Mouse (Mus musculus) c-Kit-positive CD71-negative TER-119-negative erythroid progenitor cells, embryonic 14.5 days (primary cell): Measurements from ENCODE around the gene Suclg1.

ENCODE experiments used
- DNase-seq: peaks from one replicate; pipeline ENCODE4 v3.0.0-alpha.2; 2013; ENCODE audit warnings: low read depth

Gene Suclg1

GRCm38 (mm10) chr6:73249851-73250250 is 1.7 kb downstream of the Suclg1 start:
- DNase-seq = no peak

DNA sequence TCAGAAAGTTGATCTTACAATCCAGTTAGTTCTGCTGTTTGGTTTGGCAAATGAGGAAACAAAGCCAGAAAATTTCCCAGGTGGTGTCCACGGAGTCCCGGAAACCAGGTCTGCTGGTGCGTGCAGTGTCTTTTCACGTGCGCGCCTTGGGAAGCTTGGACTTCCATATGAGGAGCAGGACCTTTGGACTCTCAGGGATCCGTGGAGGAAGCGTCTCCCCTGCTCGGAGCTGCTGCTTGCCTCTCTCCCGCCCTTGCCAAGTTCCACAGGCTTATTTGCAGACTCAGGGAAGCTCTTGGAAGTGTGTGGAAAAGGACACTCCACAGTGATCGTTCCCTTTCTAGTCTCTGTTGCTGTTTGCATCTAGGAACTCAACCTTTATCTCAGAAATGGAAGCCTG is 3.2 kb downstream of the Suclg1 start:
- DNase-seq = no peak

DNA sequence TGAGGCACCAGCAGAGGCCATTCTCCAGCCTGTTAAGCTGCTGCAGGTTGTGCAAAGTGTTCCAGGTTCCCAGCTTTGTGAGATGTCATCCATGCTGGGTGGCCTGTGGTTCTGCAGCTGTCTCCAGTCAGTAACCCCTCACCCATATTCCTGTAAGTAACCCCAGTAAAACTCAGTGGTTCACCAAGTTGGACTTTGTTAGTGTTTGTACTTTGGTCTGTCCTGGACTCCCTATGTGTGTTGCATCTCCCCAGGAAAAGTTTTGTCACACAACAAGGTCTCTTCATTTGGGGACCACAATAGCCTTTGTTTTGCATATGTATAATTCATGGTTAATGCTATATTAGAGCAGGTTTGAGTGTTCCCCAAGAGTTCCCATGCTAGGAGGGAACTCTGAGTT is 4.2 kb downstream of the Suclg1 start:
- DNase-seq = no peak

- no peak for DNase-seq
Observed at GRCm38 (mm10) chr6:73253006-73253405, 4.8 kb downstream of the Suclg1 start.

- no peak for DNase-seq
Observed at GRCm38 (mm10) chr6:73253584-73253983, 5.4 kb downstream of the Suclg1 start.

- no peak for DNase-seq
Observed at GRCm38 (mm10) chr6:73254307-73255228, 6.4 kb downstream of the Suclg1 start.

- no peak for DNase-seq
Observed at GRCm38 (mm10) chr6:73257068-73257467, 8.9 kb downstream of the Suclg1 start.

GRCm38 (mm10) chr6:73260110-73260509 is 11.9 kb downstream of the Suclg1 start:
- no peak for DNase-seq

- no peak for DNase-seq
Observed at GRCm38 (mm10) chr6:73264801-73265200, 16.6 kb downstream of the Suclg1 start.

DNA sequence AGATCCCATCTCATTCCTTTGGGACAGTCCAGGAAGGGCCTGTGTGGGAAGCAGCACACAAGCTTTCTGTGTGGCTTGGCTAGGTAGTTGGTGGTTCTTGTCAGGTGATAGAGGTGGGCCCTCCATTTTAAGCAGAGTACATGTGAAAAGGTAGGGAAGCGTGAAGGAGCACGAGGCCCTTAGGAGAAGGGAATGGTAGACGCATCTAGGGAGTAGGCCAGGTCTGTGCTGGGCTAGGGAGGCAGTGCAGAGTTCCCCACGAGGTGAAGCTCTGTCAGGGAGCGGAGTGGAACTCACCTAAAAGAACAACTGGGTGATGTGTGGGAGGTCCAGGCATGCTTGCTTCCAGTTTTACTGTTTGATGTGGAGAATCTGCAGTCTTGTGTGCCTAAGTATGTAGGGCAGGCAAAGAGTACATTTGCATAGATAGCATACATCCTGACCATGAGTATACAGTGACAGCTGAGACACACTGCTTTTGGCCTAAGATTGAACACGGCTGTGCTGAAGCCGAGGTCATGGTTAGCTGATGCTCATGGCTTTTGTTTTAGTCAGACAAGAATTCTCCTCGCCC is 19.6 kb downstream of the Suclg1 start:
- DNase-seq = no peak

DNA sequence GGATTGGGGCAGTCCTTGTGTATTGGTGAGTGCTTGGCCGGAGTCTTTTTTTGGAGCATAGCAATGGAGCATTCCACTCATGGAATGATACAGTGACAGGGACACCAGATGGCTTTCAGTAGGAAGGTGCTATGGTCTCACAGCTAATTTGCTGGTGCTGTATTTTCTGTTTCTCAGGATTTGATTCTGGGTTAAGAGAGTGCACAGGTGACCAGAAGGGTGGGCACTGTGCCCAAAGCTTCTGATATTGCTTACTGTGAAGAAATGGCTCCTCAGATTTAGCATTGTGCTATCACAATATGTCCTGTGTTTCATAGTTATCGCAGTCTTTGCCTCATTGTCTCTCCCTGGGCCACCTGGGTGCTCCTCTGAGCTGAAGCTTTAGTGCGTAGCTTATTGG is 21.2 kb downstream of the Suclg1 start:
- DNase-seq = no peak

DNA sequence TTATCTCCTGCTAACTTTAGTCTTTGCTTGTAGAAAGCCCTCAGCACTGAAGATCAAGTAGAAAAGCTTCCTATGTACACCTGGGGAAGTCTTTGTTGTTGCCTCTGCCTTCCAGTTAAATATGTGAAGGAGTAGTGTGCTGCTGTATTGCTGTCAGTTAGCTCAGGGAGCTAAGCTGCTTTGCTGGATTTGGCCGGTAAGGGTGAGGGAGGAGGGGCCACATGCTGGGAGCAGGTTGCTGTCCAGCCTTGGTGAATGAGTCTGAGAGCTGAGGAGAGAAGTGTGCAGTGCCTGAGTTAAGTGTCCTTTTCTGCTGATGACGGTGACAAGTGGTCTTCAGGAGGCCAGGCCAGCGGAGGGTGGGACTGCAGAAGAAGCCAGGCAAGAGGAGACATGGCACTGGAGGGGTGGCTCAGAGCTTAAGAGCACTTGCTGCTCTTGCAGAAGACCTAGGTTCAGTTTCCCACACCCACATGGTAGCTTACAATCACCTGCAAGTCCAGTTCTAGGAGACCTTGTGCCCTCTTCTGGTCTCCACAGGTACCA is 23.4 kb downstream of the Suclg1 start:
- DNase-seq = no peak

DNA sequence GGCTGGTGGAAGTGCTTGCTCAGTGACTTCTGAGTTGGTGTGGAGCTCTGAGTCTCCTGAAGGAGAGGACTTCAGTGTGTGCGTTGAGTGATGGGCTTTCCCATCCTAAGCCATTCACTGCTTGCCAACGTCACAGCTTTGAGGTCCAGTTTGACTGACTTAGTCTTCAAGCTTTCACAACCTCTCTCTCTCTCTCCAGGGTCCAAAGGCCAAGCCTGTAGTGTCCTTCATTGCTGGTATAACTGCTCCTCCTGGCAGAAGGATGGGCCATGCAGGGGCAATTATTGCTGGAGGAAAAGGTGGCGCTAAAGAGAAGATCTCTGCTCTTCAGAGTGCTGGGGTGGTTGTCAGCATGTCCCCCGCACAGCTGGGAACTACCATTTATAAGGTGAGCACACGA is 26.8 kb downstream of the Suclg1 start:
- no peak for DNase-seq

- DNase-seq = no peak
Observed at GRCm38 (mm10) chr6:73279681-73280080, 31.5 kb downstream of the Suclg1 start.

DNA sequence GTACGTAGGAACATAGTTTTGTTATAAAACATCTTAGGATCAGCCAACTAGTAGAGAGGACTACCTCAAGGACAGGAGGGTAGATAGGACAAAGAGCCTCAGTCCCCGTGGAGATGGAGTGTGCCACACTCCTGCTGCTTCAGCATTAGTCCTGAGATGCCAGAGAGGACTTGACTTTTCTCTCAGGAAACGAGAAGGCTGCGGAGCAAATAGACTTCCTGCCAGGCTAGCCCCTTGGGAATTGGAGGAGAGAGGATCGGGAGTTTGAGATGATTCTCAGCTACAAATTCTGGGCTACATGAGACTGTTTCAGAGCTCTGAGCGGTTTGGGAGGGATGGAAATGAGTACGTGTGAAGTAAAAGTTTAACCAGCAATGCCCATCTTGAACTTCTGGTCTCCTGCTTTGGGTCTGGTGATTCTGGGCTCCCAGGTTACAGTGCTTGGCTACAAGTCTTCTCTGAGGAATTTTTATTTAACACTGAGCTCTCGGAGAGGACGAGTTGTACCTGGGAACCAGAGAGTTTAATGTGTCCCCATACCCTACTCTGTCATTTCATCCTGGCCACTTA is 32.4 kb downstream of the Suclg1 start:
- DNase-seq = no peak

- no peak for DNase-seq
Observed at GRCm38 (mm10) chr6:73286326-73286725, 38.1 kb downstream of the Suclg1 start.

DNA sequence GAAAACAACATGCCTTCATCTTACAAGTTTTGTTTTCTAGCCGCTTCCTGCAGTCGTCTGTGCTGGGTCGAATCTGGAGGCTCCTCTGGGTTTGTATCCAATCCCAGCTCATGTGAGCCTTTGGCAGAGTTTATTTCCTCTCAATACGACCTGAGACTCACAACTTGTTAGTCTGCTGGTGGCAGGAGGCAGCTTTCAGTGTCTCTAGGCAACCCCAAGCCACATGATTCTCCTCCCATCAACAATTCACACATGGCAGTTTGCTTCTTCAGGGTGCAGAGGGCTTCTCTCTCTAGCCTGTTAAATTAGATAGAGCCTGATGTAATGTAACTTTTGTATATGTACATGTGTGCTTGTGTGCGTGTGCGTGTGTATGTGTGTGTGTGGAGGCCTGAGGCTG is 58.7 kb downstream of the Suclg1 start:
- DNase-seq = no peak

- DNase-seq = no peak
Observed at GRCm38 (mm10) chr6:73308685-73309520, 60.7 kb downstream of the Suclg1 start.

- no peak for DNase-seq
Observed at GRCm38 (mm10) chr6:73311335-73311734, 63.2 kb downstream of the Suclg1 start.

- no peak for DNase-seq
Observed at GRCm38 (mm10) chr6:73311786-73312185, 63.6 kb downstream of the Suclg1 start.

GRCm38 (mm10) chr6:73314923-73315603 is 66.9 kb downstream of the Suclg1 start:
- peak; percentile 17 for DNase-seq
